Mouse (Mus musculus) thymus, adult 18-20 months (tissue): ENCODE data around the gene Hormad2.

Source experiments
- DNase-seq, 2 experiments: peaks; one replicate each; pipeline ENCODE4 v3.0.0; 2022; ENCODE audit warnings: mixed read lengths in 2 of 2

The Hormad2 gene

GRCm38 (mm10) chr11:4336693-4337283 is 104.1 kb downstream of the Hormad2 start:
- no peak for DNase-seq

GRCm38 (mm10) chr11:4335810-4336692 is 104.9 kb downstream of the Hormad2 start:
- no peak for DNase-seq

- no peak for DNase-seq
These were observed 107.9 kb downstream of the Hormad2 start for GRCm38 (mm10) chr11:4332961-4333360.

- DNase-seq, result no peak
These were observed 112.7 kb downstream of the Hormad2 start for GRCm38 (mm10) chr11:4328188-4328587.

GRCm38 (mm10) chr11:4323481-4323880 is 117.4 kb downstream of the Hormad2 start:
- DNase-seq, result no peak

GRCm38 (mm10) chr11:4322943-4323342 is 118.0 kb downstream of the Hormad2 start:
- no peak for DNase-seq

GRCm38 (mm10) chr11:4320876-4321275 is 120.0 kb downstream of the Hormad2 start:
- DNase-seq, result no peak

- DNase-seq, result no peak
These were observed 121.5 kb downstream of the Hormad2 start for GRCm38 (mm10) chr11:4319212-4319955.

GRCm38 (mm10) chr11:4318011-4318410 is 122.9 kb downstream of the Hormad2 start:
- DNase-seq, result no peak

- DNase-seq, result no peak
These were observed 123.6 kb downstream of the Hormad2 start for GRCm38 (mm10) chr11:4317287-4317686.

GRCm38 (mm10) chr11:4312180-4312579 is 128.7 kb downstream of the Hormad2 start:
- no peak for DNase-seq

- DNase-seq, result no peak
These were observed 130.6 kb downstream of the Hormad2 start for GRCm38 (mm10) chr11:4310324-4310723.

GRCm38 (mm10) chr11:4309613-4310012 is 131.3 kb downstream of the Hormad2 start:
- no peak for DNase-seq

- DNase-seq, result no peak
These were observed 132.1 kb downstream of the Hormad2 start for GRCm38 (mm10) chr11:4308514-4309450.

GRCm38 (mm10) chr11:4308060-4308513 is 132.8 kb downstream of the Hormad2 start:
- DNase-seq, result no peak

- DNase-seq, result no peak
These were observed 134.8 kb downstream of the Hormad2 start for GRCm38 (mm10) chr11:4306086-4306485.

- DNase-seq, result no peak
These were observed 135.8 kb downstream of the Hormad2 start for GRCm38 (mm10) chr11:4305090-4305489.

GRCm38 (mm10) chr11:4304203-4304602 is 136.7 kb downstream of the Hormad2 start:
- DNase-seq, result no peak

GRCm38 (mm10) chr11:4303033-4303432 is 137.9 kb downstream of the Hormad2 start:
- DNase-seq, result no peak

GRCm38 (mm10) chr11:4302363-4302913 is 138.5 kb downstream of the Hormad2 start:
- DNase-seq, result no peak

- DNase-seq, result no peak
These were observed 140.2 kb downstream of the Hormad2 start for GRCm38 (mm10) chr11:4300683-4301082.
